Mouse (Mus musculus) heart, embryonic 16.5 days (tissue): Measurements from ENCODE around the gene Gna11. TPM values are rescaled to one million over a fixed set of nuclear protein-coding genes. Genes with fewer than 3 reads are reported as not detected.

Source experiments
- ATAC-seq: fragments of 200-750 bp; cut with Nextera tagmentation; replicated peaks from 2 replicates; pipeline ENCODE4 v1.8.0; 2017; ENCODE audit warnings: moderate number of reproducible peaks; ENCODE audit not compliant: insufficient read depth, low FRiP score; ENCODE audit errors: extremely low read depth
- H3K27ac ChIP-seq: fragments of 300-500 bp; sonication (generic); 2 replicates; pipeline ENCODE4 v1.5.1; 2014; ENCODE audit warnings: mild to moderate bottlenecking, low read length, control low read depth, moderate library complexity
- H3K27me3 ChIP-seq: fragments of 300-500 bp; sonication (generic); 2 replicates; pipeline ENCODE4 v1.6.1; 2014; ENCODE audit warnings: low read length, mixed read lengths; ENCODE audit not compliant: control insufficient read depth, insufficient read depth
- H3K36me3 ChIP-seq: fragments of 300-500 bp; sonication (generic); 2 replicates; pipeline ENCODE4 v1.6.1; 2014; ENCODE audit not compliant: control insufficient read depth, insufficient read depth
- H3K4me1 ChIP-seq: fragments of 300-500 bp; sonication (generic); 2 replicates; pipeline ENCODE4 v1.6.1; 2014; ENCODE audit warnings: low read length, mixed read lengths; ENCODE audit not compliant: control insufficient read depth, insufficient read depth
- H3K4me2 ChIP-seq: fragments of 300-500 bp; sonication (generic); 2 replicates; pipeline ENCODE4 v1.6.1; 2014; ENCODE audit warnings: low read depth, mild to moderate bottlenecking, control low read depth, low read length
- H3K4me3 ChIP-seq: fragments of 300-500 bp; sonication (generic); 2 replicates; pipeline ENCODE4 v1.5.1; 2014; ENCODE audit warnings: mild to moderate bottlenecking, control low read depth, low read length
- H3K9ac ChIP-seq: fragments of 300-500 bp; sonication (generic); 2 replicates; pipeline ENCODE4 v1.6.1; 2014; ENCODE audit warnings: low read length, control low read depth
- H3K9me3 ChIP-seq: fragments of 300-500 bp; sonication (generic); replicated peaks from 2 replicates; pipeline ENCODE4 v1.6.1; 2016; ENCODE audit warnings: low read length; ENCODE audit not compliant: control insufficient read depth
- WGBS: fragments of 180-500 bp; shearing (Covaris S2); extraction: QIAGEN DNeasy Blood & Tissue Kit; methylation state at CpG from one replicate; pipeline ENCODE4 v1.1.7; 2014; 5-methylcytosine and 5-hydroxymethylcytosine counted together
- polyA plus RNA-seq: library from polyadenylated mRNA; unstranded; fragments of >200 nt; fragmentation: Nextera tagmentation; extraction: Ambion mirVana; gene quantifications from 2 replicates; pipeline ENCODE4 v1.2.1, GENCODE M21; 2015

The Gna11 gene
- polyA plus RNA-seq, 1 experiment from 2014 or later: 57.4 TPM

DNA sequence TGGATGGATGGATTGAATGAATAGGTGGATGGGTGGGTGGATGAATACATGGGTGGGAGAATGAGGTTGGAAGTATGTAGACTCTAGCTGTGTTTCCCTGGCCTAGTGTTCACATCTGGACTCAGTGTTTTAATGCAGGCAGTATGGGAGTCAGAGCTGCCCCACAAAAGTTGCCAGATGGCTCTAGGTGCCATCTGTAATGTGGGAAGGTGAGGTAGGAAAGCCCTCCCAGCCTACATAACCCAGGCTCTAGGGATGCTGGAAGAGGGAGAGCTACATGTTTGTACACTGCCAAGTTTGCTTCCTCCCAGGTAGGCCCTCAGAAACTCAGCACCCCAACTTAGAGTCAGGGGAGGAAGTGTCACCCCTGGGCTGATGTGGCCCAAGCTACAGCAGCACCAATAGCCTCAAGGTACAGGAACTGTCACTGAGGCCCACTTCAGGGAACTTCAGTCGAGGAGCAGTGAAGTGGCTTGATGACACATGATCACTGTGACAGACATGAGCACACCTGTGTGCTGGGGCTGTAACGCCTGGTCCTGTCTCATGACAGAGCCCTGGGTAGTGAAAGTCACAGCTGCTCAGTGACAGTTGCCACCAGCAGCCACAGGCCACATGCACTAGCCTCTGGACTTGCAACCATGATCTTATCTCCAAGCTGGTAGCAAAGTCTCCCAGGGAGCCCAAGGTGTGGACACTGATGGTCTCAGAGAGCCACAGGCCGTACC is 6.5 kb downstream of the Gna11 start:
- Histone ChIP-seq H3K9me3 (no peaks in the 10 kb centered on the region), H3K9ac (no peak overlapping the region; the same call in 1 of the 2 replicates), H3K27me3 (no peaks in the 10 kb centered on the region), H3K4me1 (peaks cover 28% of the 10 kb centered on the region), H3K4me3 (no peak overlapping the region), H3K36me3 (no peaks in the 10 kb centered on the region), H3K27ac (0 out of 2 replicates have a peak overlapping the region, but pooled peaks have one; percentile 23), H3K4me2 (no peak overlapping the region)
- ATAC-seq: no peak; the same call in 1 of the 2 replicates
- 62% methylated on average over 3 of the region's 3 CpGs for WGBS

DNA sequence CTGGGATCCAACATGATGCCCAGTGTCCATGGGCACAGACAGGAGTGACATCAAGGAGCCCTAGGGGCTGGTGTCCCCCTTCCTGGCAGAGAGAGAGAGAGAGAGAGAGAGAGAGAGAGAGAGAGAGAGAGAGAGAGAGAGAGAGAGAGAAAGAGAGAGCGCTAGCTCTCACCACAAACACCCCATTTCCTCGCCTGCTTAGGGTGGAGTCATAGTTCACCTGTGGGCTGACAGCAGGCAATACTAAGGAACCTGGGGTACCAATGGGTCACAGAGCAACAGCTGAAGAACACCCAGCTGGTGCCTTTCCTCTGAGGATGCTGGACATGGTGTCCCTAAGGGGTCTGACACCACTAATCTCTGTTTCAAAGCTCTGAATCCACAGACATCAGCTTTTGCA is 7.6 kb downstream of the Gna11 start:
- ATAC-seq: no peak

DNA sequence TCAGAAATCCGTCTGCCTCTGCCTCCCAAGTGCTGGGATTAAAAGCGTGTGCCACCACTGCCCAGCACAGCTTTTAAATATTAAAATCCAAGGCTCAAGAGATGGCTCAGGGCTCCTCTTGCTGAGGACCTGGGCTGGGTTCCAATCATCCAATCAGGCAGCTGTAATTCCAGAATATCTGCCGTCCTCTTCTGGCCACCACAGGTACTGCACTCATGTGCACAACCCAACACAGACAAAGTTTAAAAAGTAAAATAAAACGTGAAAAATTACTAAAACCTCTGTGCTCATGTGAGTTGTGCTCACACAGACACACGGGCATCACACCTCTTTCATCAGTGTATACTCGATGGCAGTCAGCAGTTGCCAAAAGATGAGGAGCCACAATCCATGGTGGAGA is 8.3 kb downstream of the Gna11 start:
- Histone ChIP-seq H3K9ac (no peak overlapping the region), H3K9me3 (no peaks in the 10 kb centered on the region), H3K4me3 (no peak overlapping the region), H3K4me2 (no peak overlapping the region), H3K4me1 (peaks cover 11% of the 10 kb centered on the region), H3K27me3 (no peaks in the 10 kb centered on the region), H3K36me3 (peaks cover 11% of the 10 kb centered on the region), H3K27ac (no peak overlapping the region)
- WGBS: 71% methylated on average over 6 of the region's 6 CpGs
- no peak for ATAC-seq

More for the DNA sequence above, 7.6 kb downstream of the Gna11 start:
- Histone ChIP-seq H3K4me2 (no peak overlapping the region), H3K9ac (no peak overlapping the region), H3K4me1 (peaks cover 18% of the 10 kb centered on the region), H3K36me3 (peaks cover 7% of the 10 kb centered on the region), H3K9me3 (no peaks in the 10 kb centered on the region), H3K27me3 (no peaks in the 10 kb centered on the region), H3K27ac (no peak overlapping the region), H3K4me3 (no peak overlapping the region)
- 89% methylated on average over 2 of the region's 2 CpGs for WGBS

DNA sequence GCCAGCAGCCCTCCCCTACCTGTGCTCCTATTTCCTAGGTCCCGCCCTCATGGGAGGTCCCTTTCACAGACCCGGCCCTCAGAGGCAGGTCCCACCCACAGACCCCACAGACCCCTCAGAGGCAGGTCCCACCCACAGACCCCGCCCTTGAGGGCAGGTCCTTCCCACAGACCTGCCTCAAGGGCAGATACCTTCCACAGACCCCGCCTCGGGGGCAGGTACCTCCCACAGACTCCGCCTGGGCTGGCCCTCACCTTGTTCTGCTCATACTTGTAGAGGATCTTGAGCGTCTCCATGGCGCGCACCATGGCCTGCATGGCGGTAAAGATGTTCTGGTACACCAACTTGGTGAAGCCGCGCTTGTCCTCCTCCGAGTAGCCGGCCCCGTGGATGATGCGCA is 10.2 kb downstream of the Gna11 start:
- Histone ChIP-seq H3K9ac (no peak overlapping the region), H3K4me3 (no peak overlapping the region), H3K9me3 (no peaks in the 10 kb centered on the region), H3K36me3 (peaks cover 16% of the 10 kb centered on the region), H3K27ac (no peak overlapping the region), H3K4me1 (peaks cover 5% of the 10 kb centered on the region), H3K4me2 (no peak overlapping the region), H3K27me3 (no peaks in the 10 kb centered on the region)
- no peak for ATAC-seq
- WGBS: 81% methylated on average over 16 of the region's 16 CpGs

DNA sequence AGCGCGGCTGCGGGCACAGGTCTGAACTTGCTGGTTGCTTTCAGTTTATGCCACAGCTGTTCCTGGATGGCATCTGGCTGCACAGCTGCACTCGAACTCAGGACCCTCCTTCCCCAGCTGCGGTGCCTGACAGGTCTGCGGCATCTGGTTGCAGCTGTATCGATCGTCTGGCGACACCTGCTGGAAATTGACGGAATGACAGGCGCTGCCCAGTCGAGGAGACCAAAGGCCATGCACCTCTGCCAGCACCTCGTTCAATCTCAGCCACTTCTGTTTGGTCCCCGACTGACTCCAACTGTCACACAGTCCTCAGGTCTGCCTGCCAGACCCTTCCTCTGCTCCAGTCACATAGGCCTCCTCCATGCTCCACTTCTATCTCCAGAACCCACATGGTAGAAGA is 18.2 kb downstream of the Gna11 start:
- 15% methylated on average over 14 of the region's 14 CpGs for WGBS
- no peak overlapping the region for H3K4me2 ChIP-seq
- no peaks in the 10 kb centered on the region for H3K27me3 ChIP-seq
- no peaks in the 10 kb centered on the region for H3K4me1 ChIP-seq
- H3K9ac ChIP-seq: no peak overlapping the region
- no peak overlapping the region for H3K27ac ChIP-seq
- ATAC-seq: 0 out of 2 replicates have a peak, but pooled peaks have one; percentile 39
- H3K9me3 ChIP-seq: no peaks in the 10 kb centered on the region
- peaks cover 6% of the 10 kb centered on the region for H3K36me3 ChIP-seq
- no peak overlapping the region for H3K4me3 ChIP-seq

DNA sequence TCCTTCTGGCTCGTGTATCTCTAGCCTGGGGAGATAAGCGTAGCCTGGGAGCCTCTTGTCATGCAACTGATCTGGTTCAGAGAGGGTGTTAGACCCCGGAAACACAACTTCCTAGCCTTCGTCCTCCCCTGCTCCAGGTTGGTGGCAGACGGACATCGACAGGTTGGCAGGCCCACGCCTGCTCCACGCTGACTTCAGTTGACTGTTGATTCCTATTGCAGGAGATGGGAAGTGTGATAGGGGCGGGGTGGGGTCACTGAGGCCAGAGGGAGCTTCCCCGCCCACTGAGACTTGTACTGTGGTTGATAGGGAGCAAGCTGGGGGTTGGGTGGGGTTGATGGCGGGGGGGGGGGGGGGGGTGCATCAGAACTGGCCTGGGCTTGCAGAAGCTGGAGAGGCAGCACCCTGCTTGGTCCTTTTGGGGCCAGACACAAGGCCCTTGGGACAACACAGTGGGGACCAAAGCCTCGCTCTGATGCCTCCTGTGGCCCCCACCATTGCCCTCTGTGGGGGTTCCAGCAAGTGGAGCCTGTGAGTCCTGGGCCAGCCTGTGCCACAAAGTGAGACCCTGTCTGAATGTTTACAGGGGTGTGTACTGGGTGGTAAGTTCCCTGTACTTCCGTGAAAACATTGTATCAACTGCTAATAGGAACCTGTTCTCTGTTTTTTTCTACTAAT is 19.8 kb downstream of the Gna11 start:
- H3K9ac ChIP-seq: no peak overlapping the region
- no peak for ATAC-seq
- no peaks in the 10 kb centered on the region for H3K9me3 ChIP-seq
- H3K27me3 ChIP-seq: no peaks in the 10 kb centered on the region
- no peak overlapping the region for H3K4me3 ChIP-seq
- H3K4me2 ChIP-seq: no peak overlapping the region
- H3K36me3 ChIP-seq: no peaks in the 10 kb centered on the region
- WGBS: 40% methylated on average over 12 of the region's 13 CpGs
- H3K27ac ChIP-seq: no peak overlapping the region
- no peaks in the 10 kb centered on the region for H3K4me1 ChIP-seq

GRCm38 (mm10) chr10:81524051-81524605 is 20.9 kb downstream of the Gna11 start, which contains the start of gene Gna15:
Gene Gna15 (minus strand): TSS chr10:81524225.
- H3K4me3 ChIP-seq: peak within 1 kb of the TSS; percentile 9; the same call in 1 of the 2 replicates
- WGBS: 18% methylated on average over 9 of the region's 9 CpGs
- no peaks in the 10 kb centered on the region for H3K27me3 ChIP-seq
- H3K4me2 ChIP-seq: peak within 1 kb of the TSS; percentile 36
- 0 out of 2 replicates have a peak within 1 kb of the TSS, but pooled peaks have one; percentile 2 for H3K9ac ChIP-seq
- H3K36me3 ChIP-seq: no peaks in the 10 kb centered on the region
- no peak; the same call in 1 of the 2 replicates for ATAC-seq
- H3K9me3 ChIP-seq: no peaks in the 10 kb centered on the region
- H3K4me1 ChIP-seq: no peaks in the 10 kb centered on the region
- H3K27ac ChIP-seq: no peak within 1 kb of the TSS

- Histone ChIP-seq H3K4me2 (peak overlapping the region; percentile 36), H3K4me3 (peak overlapping the region; percentile 9; the same call in 1 of the 2 replicates), H3K4me1 (no peaks in the 10 kb centered on the region), H3K36me3 (no peaks in the 10 kb centered on the region), H3K27ac (no peak overlapping the region), H3K27me3 (no peaks in the 10 kb centered on the region), H3K9me3 (no peaks in the 10 kb centered on the region), H3K9ac (0 out of 2 replicates have a peak overlapping the region, but pooled peaks have one; percentile 2)
- no peak for ATAC-seq
- 12% methylated on average over 19 of the region's 19 CpGs for WGBS
Measured at GRCm38 (mm10) chr10:81523570-81523969, 21.4 kb downstream of the Gna11 start.

- Histone ChIP-seq H3K36me3 (no peaks in the 10 kb centered on the region), H3K9me3 (no peaks in the 10 kb centered on the region), H3K27ac (no peak overlapping the region), H3K4me1 (no peaks in the 10 kb centered on the region), H3K27me3 (no peaks in the 10 kb centered on the region), H3K4me3 (no peak overlapping the region), H3K4me2 (no peak overlapping the region), H3K9ac (no peak overlapping the region)
- no peak for ATAC-seq
- WGBS: 66% methylated on average over 6 of the region's 6 CpGs
Measured at GRCm38 (mm10) chr10:81523142-81523541, 21.8 kb downstream of the Gna11 start.
